Mouse (Mus musculus) spleen, postnatal 4 days (tissue): ENCODE measurements around the gene Polr2l.

Source experiments
- DNase-seq, 2 experiments: peaks; one replicate each; pipeline ENCODE4 v3.0.0; 2022; ENCODE audit warnings: low spot score in 2 of 2

Gene Polr2l

DNA sequence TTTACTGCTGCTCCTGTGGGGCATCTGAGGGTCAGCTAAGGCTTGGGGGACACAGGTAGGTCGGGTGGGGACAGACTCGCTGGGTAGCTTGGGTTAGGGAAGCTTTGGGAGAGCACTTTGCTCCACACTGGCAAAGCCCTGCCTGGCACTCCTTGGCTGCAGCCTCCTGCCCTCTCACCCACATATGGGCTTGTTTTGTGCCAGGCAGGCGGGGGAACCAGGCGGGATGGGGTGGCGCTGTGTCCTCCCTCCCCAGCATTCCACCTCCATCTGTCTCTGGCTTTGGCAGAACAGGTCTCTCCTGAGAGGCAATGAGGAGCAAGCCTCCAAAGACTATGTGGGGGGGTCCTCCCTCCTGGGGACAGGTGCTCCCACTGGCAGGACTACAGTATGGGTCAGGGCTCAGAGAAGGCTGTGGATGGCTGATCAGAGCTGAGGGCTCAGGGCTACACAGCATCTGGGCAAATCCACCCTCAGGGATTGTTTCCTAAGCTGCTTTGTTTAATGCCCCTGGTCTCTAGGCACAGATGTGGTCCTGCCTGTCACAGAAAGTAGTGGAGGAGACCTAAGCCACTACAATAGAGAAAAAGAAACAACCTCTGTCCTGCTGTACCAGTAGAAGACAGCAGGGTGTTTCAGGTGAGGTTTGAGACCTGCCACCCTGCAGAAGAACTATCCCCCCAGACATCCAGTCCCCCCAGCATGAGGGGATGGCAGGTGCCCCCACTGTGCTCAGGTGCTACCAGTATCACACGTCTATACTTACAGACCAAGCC lies 42.0 kb downstream of the Polr2l start:
- DNase-seq: no peak

DNA sequence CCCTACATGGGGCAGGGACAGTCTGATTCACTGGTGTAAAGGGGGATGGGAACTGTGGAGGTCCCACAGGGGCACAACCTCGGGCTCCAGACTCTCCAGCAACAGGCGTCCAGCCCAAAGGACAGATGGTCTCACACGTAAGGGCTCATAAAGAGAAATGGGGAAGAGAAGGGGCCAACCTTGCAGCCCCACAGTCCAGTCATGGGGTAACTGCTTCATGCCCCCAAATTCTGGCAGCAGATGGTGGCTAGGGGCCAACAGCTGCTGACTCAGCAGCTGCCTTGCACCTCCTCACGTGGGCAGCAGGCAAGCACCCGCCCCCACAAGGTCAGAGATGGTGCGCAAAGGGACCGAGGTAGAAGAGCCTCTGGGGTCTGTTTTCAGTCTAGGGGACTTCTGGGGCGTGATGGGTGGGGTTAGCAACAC lies 42.7 kb downstream of the Polr2l start:
- DNase-seq: peak in 1 of 2 experiments; percentile 60

DNA sequence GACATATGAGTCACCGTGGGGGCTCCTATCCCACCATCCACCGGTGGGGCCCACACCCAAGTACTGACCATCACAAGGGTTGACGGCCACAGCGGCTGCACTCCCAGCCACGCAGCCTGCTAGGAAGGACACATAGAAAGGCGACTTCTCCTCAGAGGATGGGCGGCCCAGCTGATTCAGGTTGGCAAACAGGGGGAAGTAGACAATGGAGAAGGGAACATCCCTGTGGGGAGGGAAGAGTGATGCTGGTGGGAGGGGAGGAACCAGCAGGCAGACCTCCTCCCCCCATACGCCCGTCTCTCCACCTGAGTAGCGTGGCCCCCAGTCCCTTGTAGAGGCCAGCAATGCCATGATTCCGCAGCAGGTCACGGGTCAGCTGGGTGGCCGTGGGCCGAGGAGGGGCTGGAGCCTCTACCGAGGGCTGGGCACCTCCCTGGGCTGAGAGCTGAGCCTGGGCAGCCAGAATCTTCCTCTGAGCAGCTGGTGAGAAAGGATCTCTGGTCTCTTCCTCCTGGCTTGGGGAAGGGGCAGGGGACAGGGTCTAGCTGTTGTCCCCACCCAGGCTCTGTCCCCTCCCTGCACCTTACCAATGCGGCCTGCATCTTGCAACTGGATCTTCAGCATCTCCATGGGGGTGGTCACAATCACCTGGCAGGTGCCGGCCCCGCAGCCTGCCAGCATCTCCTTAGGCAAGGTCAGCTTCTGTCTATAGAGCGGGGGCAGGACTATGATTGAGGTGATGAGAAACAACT lies 43.3 kb downstream of the Polr2l start:
- peak in 1 of 2 experiments; percentile 67 for DNase-seq

DNA sequence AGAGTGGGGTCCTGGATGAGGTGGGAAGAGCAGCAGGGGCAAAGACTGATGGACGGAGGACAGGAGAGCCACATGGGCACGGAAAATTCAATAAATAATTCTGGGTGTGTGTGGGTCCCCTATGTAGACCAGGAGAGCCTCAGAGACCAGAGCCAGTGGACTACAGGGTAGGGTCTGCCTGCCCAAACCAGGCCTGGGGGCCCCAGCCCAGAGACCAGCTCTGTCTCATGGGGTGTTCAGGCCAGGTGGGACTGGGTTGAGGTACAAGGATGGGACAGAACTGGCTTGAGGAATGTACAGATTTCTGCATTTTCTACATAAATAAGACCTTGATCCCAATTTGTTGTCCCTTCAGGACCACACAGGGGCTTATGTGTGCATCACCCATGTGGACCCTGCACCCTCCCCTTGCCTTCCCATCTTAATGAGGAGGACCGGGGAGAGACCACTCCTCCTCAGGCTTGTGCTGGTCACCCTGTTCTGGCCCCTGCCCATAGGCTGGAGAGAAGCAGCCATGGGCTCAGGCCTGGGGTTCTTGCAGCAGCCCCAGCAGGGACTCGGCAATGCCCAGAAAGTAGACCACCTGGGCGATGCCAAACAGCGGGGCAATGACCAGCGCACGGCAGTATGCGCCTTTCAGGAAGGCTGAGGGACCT lies 44.2 kb downstream of the Polr2l start:
- no peak for DNase-seq

DNA sequence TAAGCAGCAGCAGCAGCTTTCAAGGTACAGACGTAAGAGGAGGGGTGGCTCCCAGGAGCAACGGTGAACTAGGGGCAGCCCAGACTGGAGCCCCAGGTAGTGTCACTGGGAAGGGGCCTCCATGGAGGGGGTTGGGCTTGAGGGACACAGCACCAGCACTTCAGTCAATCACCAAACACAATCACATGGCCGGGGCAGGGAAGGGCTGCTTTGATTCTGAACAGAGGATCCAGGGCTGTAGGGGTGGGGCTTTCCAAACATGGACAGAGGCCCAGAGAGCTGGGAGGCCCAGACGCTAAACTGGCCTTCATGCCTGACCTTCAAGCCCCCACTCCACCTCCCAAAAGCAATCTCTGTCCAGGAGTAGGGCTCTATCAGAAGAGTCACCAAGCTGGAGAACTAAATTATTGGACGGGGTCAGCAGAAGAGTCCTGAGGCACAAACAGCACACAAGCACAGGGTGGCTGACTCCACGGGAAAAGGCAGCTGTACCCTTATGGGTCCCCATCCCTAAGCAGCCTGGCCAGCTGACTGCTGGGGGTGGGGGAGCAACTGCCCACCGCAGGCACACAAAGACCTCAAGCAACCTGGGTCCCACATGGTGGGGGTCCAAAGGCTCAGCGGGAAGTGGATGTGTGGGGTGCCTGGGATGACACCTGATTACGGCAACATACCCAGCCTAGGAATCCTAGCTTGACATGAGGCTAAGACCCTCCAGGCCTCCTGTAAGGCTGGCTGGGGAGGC lies 44.9 kb downstream of the Polr2l start:
- DNase-seq: no peak

DNA sequence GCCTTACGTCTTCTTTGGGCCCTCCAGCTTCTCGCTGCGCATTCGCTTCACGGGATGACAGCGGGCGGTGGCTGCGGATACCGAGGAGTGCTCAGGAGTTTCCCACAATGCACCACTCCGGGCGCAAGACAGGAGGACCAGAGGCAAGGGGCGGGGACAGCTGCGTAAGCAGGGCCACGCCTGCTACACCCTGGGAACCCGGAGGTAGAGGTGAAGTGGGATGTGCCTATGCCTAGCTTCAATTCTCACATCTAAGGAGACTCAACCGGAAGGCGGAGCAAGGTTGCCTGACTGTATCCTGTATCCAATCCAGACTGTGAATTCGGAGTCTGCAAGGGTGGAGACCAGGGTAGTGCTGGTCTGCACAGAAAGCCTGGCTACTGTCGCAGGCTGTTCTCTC lies 45.6 kb downstream of the Polr2l start, which contains the start of gene Cend1:
Gene Cend1, minus strand, starts transcription at position 182 of the 400 bp plus-strand sequence.
- peak; percentile 18 to 65 for DNase-seq

DNA sequence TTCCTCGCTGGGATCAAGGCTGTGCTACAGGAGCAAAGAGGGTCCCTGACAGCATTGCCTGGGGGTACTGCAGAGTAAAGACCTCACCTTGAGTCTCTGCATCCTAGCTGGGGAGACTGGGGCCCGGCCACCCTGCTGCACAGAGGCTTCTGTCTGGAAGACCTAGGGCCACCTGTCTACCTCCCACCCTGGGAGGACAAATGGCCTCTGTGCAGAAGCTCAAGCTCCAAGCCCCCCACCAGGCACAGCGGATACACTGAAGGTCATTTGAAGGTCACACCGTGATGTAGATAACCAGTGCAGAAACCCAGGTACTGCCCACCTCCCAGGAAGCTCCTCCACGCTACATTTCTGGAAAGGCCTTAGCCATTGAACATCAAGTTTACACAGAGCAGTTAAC lies 46.2 kb downstream of the Polr2l start:
- no peak for DNase-seq

DNA sequence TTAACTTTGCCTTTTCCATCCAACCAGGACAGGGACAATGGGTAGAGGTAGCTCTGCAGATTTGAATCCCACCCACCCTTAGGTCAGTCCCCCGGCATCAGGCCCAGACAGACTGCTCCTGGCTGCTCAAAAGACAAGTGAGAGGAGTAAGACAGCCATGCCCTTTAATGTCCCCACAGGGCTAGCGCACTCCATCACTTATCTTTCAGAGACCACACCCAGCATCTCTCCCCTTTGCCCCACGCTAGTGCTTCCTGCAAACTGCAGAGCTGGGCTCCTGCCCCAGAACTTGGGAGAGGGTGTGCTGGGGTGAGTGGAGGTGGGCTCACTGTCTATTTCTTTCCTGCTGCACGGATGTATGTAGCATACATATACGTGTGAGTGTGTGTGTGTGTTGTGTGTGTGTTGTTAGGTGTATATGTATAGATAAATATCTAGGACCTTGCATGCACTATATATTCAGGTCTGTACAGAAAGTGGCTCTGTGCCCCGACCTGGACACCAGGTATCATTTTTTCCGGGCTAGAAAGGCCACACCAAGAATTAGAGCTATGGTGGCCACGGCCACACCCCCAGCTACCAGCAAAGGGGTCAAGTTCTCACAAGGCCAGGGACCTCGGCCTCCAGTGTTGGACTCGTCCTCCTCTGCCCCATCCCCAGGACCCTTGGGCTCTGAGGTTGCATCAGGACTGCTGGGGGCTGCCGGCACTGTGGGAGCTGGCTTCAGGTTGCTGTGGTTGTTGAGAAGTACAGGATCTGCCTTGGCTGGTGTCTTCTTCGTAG lies 47.8 kb downstream of the Polr2l start:
- peak in 1 of 2 experiments; percentile 11 for DNase-seq

DNA sequence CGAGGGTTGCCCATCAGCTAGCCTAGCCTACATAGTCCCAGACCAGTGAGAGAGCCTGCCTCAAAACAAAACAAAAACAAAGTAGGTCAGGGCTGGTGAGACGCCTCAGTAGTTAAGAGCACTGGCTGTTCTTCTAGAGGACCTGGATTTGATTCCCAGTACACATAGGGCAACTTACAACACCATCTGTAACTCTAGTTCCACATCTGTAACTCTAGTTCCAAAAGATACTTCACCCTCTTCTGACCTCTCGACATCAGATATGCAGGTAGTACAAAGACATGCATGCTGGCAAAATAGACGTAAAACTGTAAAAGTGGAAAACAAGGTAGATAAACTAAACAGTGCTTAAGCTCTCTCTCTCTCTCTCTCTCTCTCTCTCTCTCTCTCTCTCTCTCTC lies 51.1 kb downstream of the Polr2l start:
- no peak for DNase-seq
